ENCODE assay signal across 32 mouse cellular contexts in genomic region chr2:164888996-164889395, GRCm38 (mm10). TPM values are rescaled to one million over a fixed set of nuclear protein-coding genes. Genes with fewer than 3 reads are reported as not detected.
A peak's percentile ranks its signal among the peaks of the same experiment; 100 is the strongest.
DNase-seq lines count a peak whose midpoint lies in the region; ATAC-seq and TF ChIP-seq lines count a peak whose summit lies in the region.
"Had no signal": no experiment of that assay in that cellular context is flagged by ENCODE, and none has a peak within 500 bp of the region (broad histone marks: within the 10 kb centered on the region; RNA-seq: fewer than 3 reads in every experiment).

No protein-coding gene starts in this region.

- H3ac ChIP-seq in myocyte (ENCODE audit: control insufficient read depth, insufficient read length) = no peak overlapping the region

- TF ChIP-seq CTCF in lung, postnatal 0 days (IDR thresholded peaks at IDR 0.05) = no peak

- H3K27me3 ChIP-seq in heart, embryonic 10.5 days (ENCODE audit: insufficient read depth, poor library complexity, severe bottlenecking) = no peaks in the 10 kb centered on the region
- no peaks in the 10 kb centered on the region for H3K27me3 ChIP-seq in kidney, embryonic 15.5 days
- no peaks in the 10 kb centered on the region for H3K27me3 ChIP-seq in lung, postnatal 0 days (replicated peaks; ENCODE audit: insufficient read depth, low read length)
- no peaks in the 10 kb centered on the region for H3K27me3 ChIP-seq in myocyte (ENCODE audit: control insufficient read depth, insufficient read depth, insufficient read length)
- no peaks in the 10 kb centered on the region for H3K27me3 ChIP-seq in forebrain, embryonic 14.5 days (replicated peaks; ENCODE audit: control insufficient read depth, insufficient read depth, low read length)
- H3K27me3 ChIP-seq: embryonic facial prominence, embryonic 13.5 days; heart, embryonic 13.5 days; hindbrain, embryonic 12.5 days; limb, embryonic 12.5 days; liver, embryonic 13.5 days; lung, embryonic 15.5 days; neural tube, embryonic 15.5 days had no signal

- no peak overlapping the region for H3K9ac ChIP-seq in kidney, embryonic 15.5 days
- no peak overlapping the region for H3K9ac ChIP-seq in lung, postnatal 0 days (replicated peaks; ENCODE audit: low read depth)
- H3K9ac ChIP-seq in forebrain, embryonic 14.5 days (ENCODE audit: low read length) = no peak overlapping the region
- H3K9ac ChIP-seq: embryonic facial prominence, embryonic 13.5 days; heart, embryonic 13.5 days; hindbrain, embryonic 12.5 days; limb, embryonic 12.5 days; liver, embryonic 13.5 days; lung, embryonic 15.5 days; neural tube, embryonic 15.5 days had no signal

- no peak for TF ChIP-seq POLR2A in myocyte (IDR thresholded peaks at IDR 0.05; ENCODE audit: insufficient read length, low read depth)

- peaks cover 100% of the 10 kb centered on the region for H3K36me3 ChIP-seq in heart, embryonic 10.5 days
- H3K36me3 ChIP-seq in kidney, embryonic 15.5 days = peaks cover 99% of the 10 kb centered on the region
- H3K36me3 ChIP-seq in lung, postnatal 0 days (ENCODE audit: insufficient read depth, low read length) = peaks cover 76% of the 10 kb centered on the region
- peaks cover 41% of the 10 kb centered on the region for H3K36me3 ChIP-seq in myocyte (ENCODE audit: control insufficient read depth, insufficient read depth)
- peaks cover 100% of the 10 kb centered on the region for H3K36me3 ChIP-seq in forebrain, embryonic 14.5 days (ENCODE audit: control insufficient read depth, insufficient read depth, low read length)

- TF ChIP-seq EP300 in lung, postnatal 0 days (IDR thresholded peaks at IDR 0.05) = no peak

- no peak overlapping the region for H3K4me3 ChIP-seq in heart, embryonic 10.5 days
- H3K4me3 ChIP-seq in kidney, embryonic 15.5 days (replicated peaks) = no peak overlapping the region
- no peak overlapping the region for H3K4me3 ChIP-seq in lung, postnatal 0 days (ENCODE audit: low read depth, low read length)
- H3K4me3 ChIP-seq in myocyte = no peak overlapping the region
- H3K4me3 ChIP-seq in forebrain, embryonic 14.5 days (ENCODE audit: low read depth, low read length) = no peak overlapping the region
- H3K4me3 ChIP-seq: embryonic facial prominence, embryonic 13.5 days; forebrain, embryonic 10.5 days; heart, embryonic 13.5 days; hindbrain, embryonic 12.5 days; left cerebral cortex, adult 2 months; limb, embryonic 12.5 days; liver, embryonic 13.5 days; lung, embryonic 15.5 days; neural tube, embryonic 15.5 days had no signal

- no peaks in the 10 kb centered on the region for H3K79me2 ChIP-seq in myocyte (ENCODE audit: control insufficient read depth, insufficient read depth)

- WGBS in heart, embryonic 10.5 days = 84% methylated on average over 12 of the region's 12 CpGs
- 69% methylated on average over 12 of the region's 12 CpGs for WGBS in kidney, embryonic 15.5 days
- WGBS in lung, postnatal 0 days = 80% methylated on average over 12 of the region's 12 CpGs
- 90% methylated on average over 12 of the region's 12 CpGs for WGBS in forebrain, embryonic 14.5 days

- peak overlapping the region; percentile 29; the same call in 1 of the 2 replicates for H3K27ac ChIP-seq in heart, embryonic 10.5 days
- H3K27ac ChIP-seq in kidney, embryonic 15.5 days = no peak overlapping the region
- H3K27ac ChIP-seq in lung, postnatal 0 days (ENCODE audit: low read length) = no peak overlapping the region
- no peak overlapping the region for H3K27ac ChIP-seq in forebrain, embryonic 14.5 days (ENCODE audit: low read depth, low read length)
- H3K27ac ChIP-seq: embryonic facial prominence, embryonic 13.5 days; forebrain, embryonic 10.5 days; heart, embryonic 13.5 days; hindbrain, embryonic 12.5 days; hindbrain, postnatal 0 days; left cerebral cortex, adult 2 months; limb, embryonic 12.5 days; liver, embryonic 13.5 days; lung, embryonic 15.5 days; neural tube, embryonic 15.5 days had no signal

- intact Hi-C loops in heart, postnatal 14 days (cut with DNase I) = no loop called here

- H3K4me1 ChIP-seq in heart, embryonic 10.5 days = peaks cover 6% of the 10 kb centered on the region; the same call in 1 of the 2 replicates
- peaks cover 9% of the 10 kb centered on the region; the same call in 1 of the 2 replicates for H3K4me1 ChIP-seq in kidney, embryonic 15.5 days
- H3K4me1 ChIP-seq in lung, postnatal 0 days (ENCODE audit: insufficient read depth, low read depth, low read length) = no peaks in the 10 kb centered on the region
- peaks cover 2% of the 10 kb centered on the region; the same call in 1 of the 2 replicates for H3K4me1 ChIP-seq in forebrain, embryonic 14.5 days (ENCODE audit: control insufficient read depth, insufficient read depth, low read length)
- H3K4me1 ChIP-seq: forebrain, embryonic 10.5 days; hindbrain, embryonic 12.5 days; limb, embryonic 12.5 days; neural tube, embryonic 15.5 days had no signal

- H3K4me2 ChIP-seq in kidney, embryonic 15.5 days = no peak overlapping the region
- H3K4me2 ChIP-seq in lung, postnatal 0 days (replicated peaks; ENCODE audit: low read depth, low read length) = no peak overlapping the region
- no peak overlapping the region for H3K4me2 ChIP-seq in myocyte (ENCODE audit: low read depth)
- no peak overlapping the region for H3K4me2 ChIP-seq in forebrain, embryonic 14.5 days (ENCODE audit: low read length)
- H3K4me2 ChIP-seq: embryonic facial prominence, embryonic 13.5 days; heart, embryonic 13.5 days; hindbrain, embryonic 12.5 days; limb, embryonic 12.5 days; liver, embryonic 13.5 days; lung, embryonic 15.5 days; neural tube, embryonic 15.5 days had no signal

- no peak for DNase-seq in heart, embryonic 10.5 days (ENCODE audit: low spot score)
- DNase-seq in heart, postnatal 14 days = no peak
- DNase-seq in kidney, postnatal 4 days = no peak
- no peak for DNase-seq in lung, postnatal 0 days (ENCODE audit: low spot score)
- no peak for DNase-seq in lung, postnatal 4 days
- DNase-seq in forebrain, embryonic 14.5 days (ENCODE audit: low spot score) = no peak
- DNase-seq: adrenal gland, adult 2 months; B cell, adult 2 months; cerebellum, adult 9-10 months; gastrocnemius, postnatal 10 days; heart, postnatal 36 days; kidney, adult 11 months; liver, embryonic 13.5 days; lung, postnatal 36 days; midbrain, embryonic 14.5 days; retina, postnatal 1 day; right cerebral cortex, postnatal 14 days; thymus, postnatal 14 days had no signal

- H3K9me3 ChIP-seq in heart, embryonic 10.5 days = no peaks in the 10 kb centered on the region
- no peaks in the 10 kb centered on the region for H3K9me3 ChIP-seq in kidney, embryonic 15.5 days (replicated peaks)
- no peaks in the 10 kb centered on the region for H3K9me3 ChIP-seq in lung, postnatal 0 days (ENCODE audit: low read length)
- no peaks in the 10 kb centered on the region for H3K9me3 ChIP-seq in forebrain, embryonic 14.5 days (replicated peaks; ENCODE audit: control insufficient read depth, low read length)
- H3K9me3 ChIP-seq: embryonic facial prominence, embryonic 13.5 days; forebrain, embryonic 10.5 days; heart, embryonic 13.5 days; hindbrain, embryonic 12.5 days; limb, embryonic 12.5 days; liver, embryonic 13.5 days; lung, embryonic 15.5 days; neural tube, embryonic 15.5 days had no signal

- 0 out of 2 replicates have a peak, but pooled peaks have one; percentile 5 for ATAC-seq in kidney, embryonic 15.5 days (replicated peaks; ENCODE audit: low FRiP score)
- ATAC-seq in lung, postnatal 0 days = 0 out of 2 replicates have a peak, but pooled peaks have one; percentile 16
- ATAC-seq in forebrain, embryonic 14.5 days = no peak
- ATAC-seq: activated CD4-positive, CD25-positive, alpha-beta regulatory T cell, adult 4 months; forebrain, embryonic 16.5 days; hindbrain, postnatal 0 days had no signal

RNA-seq across cellular contexts. Expression of gene Pcif1, which starts 9.9 kb away (rescaled TPM):
- polyA plus RNA-seq in heart, embryonic 10.5 days (2016; fragmentation: Nextera tagmentation; extraction: Ambion mirVana) = 57.9 and 61.5 TPM in 2 replicates
- 10 to 100 TPM; 33.0 to 33.6 TPM for total RNA-seq in heart, postnatal 14 days (2021)
- 73.1 and 81.1 TPM in 2 replicates for polyA plus RNA-seq in kidney, embryonic 15.5 days (2015; fragmentation: Nextera tagmentation; extraction: Ambion mirVana)
- 60.9 and 71.3 TPM in 2 replicates for polyA plus RNA-seq in lung, postnatal 0 days (2015; fragmentation: Nextera tagmentation; extraction: Ambion mirVana)
- 43.2 TPM for polyA plus RNA-seq in myocyte (2012; fragmentation: generic; extraction: Trizol)
- 83.9 and 85.1 TPM in 2 replicates for polyA plus RNA-seq in forebrain, embryonic 14.5 days (2014; fragmentation: Nextera tagmentation; extraction: Ambion mirVana)

RNA-seq across cellular contexts. Expression of gene Zfp335, which starts 22.6 kb away (rescaled TPM):
- polyA plus RNA-seq in heart, embryonic 10.5 days (2016; fragmentation: Nextera tagmentation; extraction: Ambion mirVana) = 12.6 and 13.5 TPM in 2 replicates
- 10 to 100 TPM; 10.7 to 10.8 TPM for total RNA-seq in heart, postnatal 14 days (2021)
- polyA plus RNA-seq in kidney, embryonic 15.5 days (2015; fragmentation: Nextera tagmentation; extraction: Ambion mirVana) = 12.1 and 14.4 TPM in 2 replicates
- polyA plus RNA-seq in lung, postnatal 0 days (2015; fragmentation: Nextera tagmentation; extraction: Ambion mirVana) = 5.0 and 5.2 TPM in 2 replicates
- polyA plus RNA-seq in myocyte (2012; fragmentation: generic; extraction: Trizol) = 11.1 TPM
- polyA plus RNA-seq in forebrain, embryonic 14.5 days (2014; fragmentation: Nextera tagmentation; extraction: Ambion mirVana) = 8.9 and 13.4 TPM in 2 replicates

RNA-seq across cellular contexts. Expression of gene Pltp, which starts 31.5 kb away (rescaled TPM):
- polyA plus RNA-seq in heart, embryonic 10.5 days (2016; fragmentation: Nextera tagmentation; extraction: Ambion mirVana) = 8.1 and 12.6 TPM in 2 replicates
- 10 to 100 TPM; 43.7 to 58.5 TPM for total RNA-seq in heart, postnatal 14 days (2021)
- 35.6 and 38.7 TPM in 2 replicates for polyA plus RNA-seq in kidney, embryonic 15.5 days (2015; fragmentation: Nextera tagmentation; extraction: Ambion mirVana)
- 286 and 314 TPM in 2 replicates for polyA plus RNA-seq in lung, postnatal 0 days (2015; fragmentation: Nextera tagmentation; extraction: Ambion mirVana)
- 117 TPM for polyA plus RNA-seq in myocyte (2012; fragmentation: generic; extraction: Trizol)
- polyA plus RNA-seq in forebrain, embryonic 14.5 days (2014; fragmentation: Nextera tagmentation; extraction: Ambion mirVana) = 58.4 and 80.3 TPM in 2 replicates
- total RNA-seq: common myeloid progenitor, adult 5-6 weeks had no signal

RNA-seq across cellular contexts. Expression of gene Mmp9, which starts 51.6 kb away (rescaled TPM):
- polyA plus RNA-seq in heart, embryonic 10.5 days (2016; fragmentation: Nextera tagmentation; extraction: Ambion mirVana) = 0.53 and 1.1 TPM in 2 replicates
- under 1 TPM; 0.43 to 0.63 TPM for total RNA-seq in heart, postnatal 14 days (2021)
- 2.6 and 41.3 TPM in 2 replicates for polyA plus RNA-seq in kidney, embryonic 15.5 days (2015; fragmentation: Nextera tagmentation; extraction: Ambion mirVana)
- polyA plus RNA-seq in lung, postnatal 0 days (2015; fragmentation: Nextera tagmentation; extraction: Ambion mirVana) = 4.5 and 5.6 TPM in 2 replicates
- polyA plus RNA-seq in myocyte (2012; fragmentation: generic; extraction: Trizol) = 1.7 TPM
- 12.8 and 15.5 TPM in 2 replicates for polyA plus RNA-seq in forebrain, embryonic 14.5 days (2014; fragmentation: Nextera tagmentation; extraction: Ambion mirVana)

RNA-seq across cellular contexts. Expression of gene Neurl2, which starts 55.7 kb away (rescaled TPM):
- polyA plus RNA-seq in heart, embryonic 10.5 days (2016; fragmentation: Nextera tagmentation; extraction: Ambion mirVana) = 28.2 and 55.0 TPM in 2 replicates
- 10 to 100 TPM; 34.6 to 34.7 TPM for total RNA-seq in heart, postnatal 14 days (2021)
- polyA plus RNA-seq in kidney, embryonic 15.5 days (2015; fragmentation: Nextera tagmentation; extraction: Ambion mirVana) = 7.0 and 8.9 TPM in 2 replicates
- 5.4 and 6.5 TPM in 2 replicates for polyA plus RNA-seq in lung, postnatal 0 days (2015; fragmentation: Nextera tagmentation; extraction: Ambion mirVana)
- polyA plus RNA-seq in myocyte (2012; fragmentation: generic; extraction: Trizol) = 23.5 TPM
- polyA plus RNA-seq in forebrain, embryonic 14.5 days (2014; fragmentation: Nextera tagmentation; extraction: Ambion mirVana) = 3.9 and 5.8 TPM in 2 replicates
